Mouse (Mus musculus) heart, postnatal 25 days (tissue): ENCODE measurements around the gene C1qtnf1. TPM values are rescaled to one million over a fixed set of nuclear protein-coding genes. Genes with fewer than 3 reads are reported as not detected.
A peak's percentile ranks its signal among the peaks of the same experiment; 100 is the strongest.

Experiments
- DNase-seq: peaks from one replicate; pipeline ENCODE4 v3.0.0; 2022; ENCODE audit warnings: low spot score
- intact Hi-C: fragments of 180-260 bp; cut with DNase I; formaldehyde crosslinking; loops from one replicate; pipeline ENCODE4 v1.15.1; 2025
- total RNA-seq, 2 experiments: library from RNA; stranded (reverse); gene quantifications; 2 replicates each; pipeline ENCODE4 v1.2.3; 2021

Gene C1qtnf1
- total RNA-seq, 2 experiments from 2014 or later, result 17.7 to 31.0 TPM

DNA sequence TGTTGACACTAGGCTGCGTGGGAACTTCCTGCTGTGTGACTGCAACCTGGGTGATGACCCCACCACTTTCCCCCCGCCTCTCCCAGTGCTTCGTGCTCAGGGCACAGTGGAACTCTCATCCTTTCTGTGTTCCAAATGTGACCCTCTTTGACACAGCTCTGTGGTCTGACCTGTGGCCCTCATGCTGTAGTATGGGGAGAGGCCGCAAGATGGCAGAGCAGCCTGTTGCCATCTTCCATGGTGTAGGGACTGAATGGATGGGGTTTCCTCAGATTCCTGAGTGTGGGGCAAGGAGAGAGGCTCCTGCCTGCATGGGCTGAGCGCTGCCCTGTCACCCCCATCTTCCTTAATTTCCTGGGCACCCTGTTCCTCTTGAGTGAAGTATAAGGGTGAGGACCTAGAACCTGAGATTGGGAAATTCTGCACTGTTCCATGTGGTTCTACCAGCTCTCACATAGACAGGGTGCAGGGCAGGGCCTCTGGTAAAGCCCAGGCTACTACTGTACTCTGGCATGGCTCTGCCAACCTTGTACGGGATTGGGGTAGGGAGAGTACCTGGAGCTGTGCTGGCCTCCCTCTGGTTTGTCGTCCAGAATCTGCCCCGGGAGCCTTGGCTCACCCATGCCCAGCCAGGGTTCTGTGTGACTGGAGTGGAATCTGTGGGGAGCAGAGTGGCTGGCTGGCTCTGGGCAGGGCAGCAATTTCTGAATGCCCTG is 60.3 kb downstream of the C1qtnf1 start:
- intact Hi-C loops, result no loop called here
- no peak for DNase-seq

DNA sequence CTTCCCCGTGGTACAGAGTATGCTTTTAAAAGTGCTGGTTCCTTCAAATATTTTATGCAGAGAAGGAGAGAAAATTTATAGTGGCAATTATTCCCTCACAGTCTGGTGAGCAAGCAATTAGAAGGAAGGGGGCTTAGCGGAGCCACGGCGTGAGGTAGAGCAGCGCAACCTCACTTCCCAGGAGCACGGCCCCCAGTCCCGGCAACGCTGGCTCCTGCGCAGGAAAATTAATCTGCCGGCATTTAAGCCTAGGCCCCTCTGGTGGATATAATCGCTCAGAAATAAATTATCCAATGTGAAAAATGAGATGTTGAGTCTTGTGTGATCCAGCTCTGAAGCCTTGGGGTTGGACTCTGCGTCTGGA is 60.9 kb downstream of the C1qtnf1 start:
- DNase-seq, result no peak
- intact Hi-C loops, result no loop called here

DNA sequence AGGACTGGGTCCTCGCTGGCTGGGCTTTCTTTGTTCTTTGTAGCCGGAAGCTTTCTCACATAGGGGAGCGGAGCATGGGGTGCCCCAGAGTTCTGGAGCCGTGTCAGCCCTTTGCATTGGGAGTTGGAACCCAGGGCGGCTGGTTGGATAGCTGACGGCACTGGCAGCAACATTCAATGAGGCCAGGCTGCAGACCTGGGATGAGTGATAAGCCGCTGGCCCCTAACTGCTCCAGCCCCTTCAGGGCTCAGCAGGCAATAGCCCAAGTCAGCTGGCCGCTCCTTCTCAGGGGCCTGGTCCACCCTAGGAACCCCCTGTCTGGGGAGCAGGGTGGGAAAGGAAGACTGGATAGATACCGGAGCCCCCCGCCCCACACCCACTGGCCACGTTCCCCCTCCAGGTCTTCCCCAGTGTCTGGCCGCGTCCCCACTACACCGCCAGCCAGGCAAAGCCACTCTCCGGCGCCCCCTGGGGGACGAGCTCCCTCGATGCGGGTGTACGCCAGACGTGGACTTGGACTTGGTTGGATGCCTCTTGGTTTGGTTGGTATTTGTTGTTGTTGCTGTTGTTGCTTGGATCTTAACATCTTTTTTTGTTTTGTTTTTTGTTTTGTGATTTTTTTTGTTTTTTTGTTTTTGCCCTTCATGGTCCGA is 62.7 kb downstream of the C1qtnf1 start:
- intact Hi-C loops, result loop anchor here (1.0 to 2.0 kb wide), 2 partner anchors 44 to 68 kb away; no protein-coding TSS in a partner anchor
- DNase-seq, result peak; percentile 54

DNA sequence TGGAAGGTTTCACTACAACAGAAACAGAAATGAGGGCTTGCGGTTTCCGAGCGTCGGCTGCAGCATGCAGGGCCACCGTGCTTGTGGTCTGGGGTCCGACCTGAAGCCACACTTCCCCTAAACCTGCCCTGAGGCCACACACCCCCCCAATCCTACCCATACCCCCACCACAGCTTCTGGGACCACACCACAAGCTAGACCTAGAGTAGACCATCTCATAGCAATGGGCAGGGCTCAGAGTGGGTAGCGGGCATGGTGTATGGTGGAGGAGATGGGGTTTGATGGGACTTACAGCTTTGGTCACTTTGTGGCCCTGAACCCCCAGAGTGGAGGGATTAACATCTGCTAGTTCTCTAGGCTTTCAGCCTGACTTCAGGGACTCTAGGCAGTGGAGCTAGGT is 63.2 kb downstream of the C1qtnf1 start:
- intact Hi-C loops, result loop anchor here (1.0 to 2.0 kb wide), 2 partner anchors 45 to 68 kb away; no protein-coding TSS in a partner anchor
- DNase-seq, result no peak

DNA sequence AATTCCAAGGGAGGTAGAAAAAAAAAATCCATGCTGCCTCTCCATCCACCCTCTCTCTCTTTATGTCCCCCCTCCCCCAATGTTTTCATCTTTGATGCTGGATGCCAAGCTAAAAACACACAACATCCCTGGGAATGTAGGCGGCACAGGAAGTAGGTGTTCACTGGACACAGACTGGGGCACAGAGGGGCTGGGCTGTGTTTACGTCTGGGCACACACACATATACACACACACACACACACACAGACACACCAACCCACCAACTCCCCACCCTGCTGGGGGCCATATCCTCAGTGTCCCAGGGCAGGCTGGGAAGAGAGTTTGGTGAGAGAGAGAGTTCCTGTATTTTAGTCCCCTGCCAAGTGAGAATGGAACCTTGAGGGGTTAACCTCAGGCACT is 65.5 kb downstream of the C1qtnf1 start:
- intact Hi-C loops, result no loop called here
- no peak for DNase-seq

DNA sequence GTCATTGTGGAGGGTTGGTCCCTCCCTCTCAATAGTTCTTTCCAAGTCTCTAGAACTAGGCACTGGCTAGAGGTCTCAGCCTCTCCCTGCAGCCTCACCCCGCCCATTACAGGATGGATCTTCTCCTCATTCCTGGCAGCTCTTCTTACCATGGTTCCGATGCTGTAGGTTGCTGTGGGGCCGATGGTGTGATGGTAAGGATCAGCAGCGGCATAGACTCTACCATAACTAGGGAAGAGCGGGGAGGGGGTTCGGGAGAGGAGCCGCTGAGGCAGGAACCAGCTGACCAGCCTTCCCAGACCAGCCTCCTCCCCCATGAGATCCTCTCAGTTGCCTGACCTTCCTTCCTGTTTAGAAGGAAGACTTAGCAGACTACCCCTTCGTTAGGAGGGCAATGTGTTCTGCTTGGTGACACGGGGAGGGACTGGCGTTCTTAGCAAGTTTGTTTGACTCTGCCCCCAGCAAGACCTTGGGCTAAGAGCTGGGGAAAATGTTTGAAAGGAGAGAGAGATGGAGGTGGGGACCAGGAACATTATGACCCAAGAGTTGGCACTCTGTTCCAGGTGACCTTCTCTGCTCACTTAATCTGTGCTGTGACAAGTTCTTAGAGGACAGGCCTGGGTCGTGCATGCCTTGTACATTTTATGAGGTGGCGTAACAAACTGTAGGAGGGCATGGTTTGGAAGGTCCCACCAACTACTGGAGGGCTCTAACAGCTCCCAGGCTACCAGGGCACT is 66.2 kb downstream of the C1qtnf1 start:
- DNase-seq, result no peak
- intact Hi-C loops, result no loop called here

DNA sequence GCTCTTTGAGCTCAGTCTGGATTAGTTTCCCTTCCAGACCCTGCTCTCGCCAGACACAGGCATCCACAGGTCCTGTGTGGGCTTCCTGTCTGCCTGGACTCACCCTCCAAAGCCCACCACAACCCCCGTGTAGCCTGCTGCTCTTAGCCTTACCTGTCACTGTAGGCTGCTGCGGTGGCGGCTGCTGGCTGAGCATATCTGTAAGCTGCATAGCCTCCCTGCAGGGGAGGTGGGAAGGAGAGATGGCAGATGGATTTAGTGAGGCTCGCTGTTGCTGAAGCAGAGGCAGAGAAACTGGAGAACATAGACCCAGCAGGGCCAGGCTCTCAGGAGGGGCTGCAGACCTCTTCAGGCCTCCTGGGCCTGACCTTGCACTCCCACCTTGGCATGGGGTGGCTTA is 67.1 kb downstream of the C1qtnf1 start:
- intact Hi-C loops, result no loop called here
- no peak for DNase-seq

DNA sequence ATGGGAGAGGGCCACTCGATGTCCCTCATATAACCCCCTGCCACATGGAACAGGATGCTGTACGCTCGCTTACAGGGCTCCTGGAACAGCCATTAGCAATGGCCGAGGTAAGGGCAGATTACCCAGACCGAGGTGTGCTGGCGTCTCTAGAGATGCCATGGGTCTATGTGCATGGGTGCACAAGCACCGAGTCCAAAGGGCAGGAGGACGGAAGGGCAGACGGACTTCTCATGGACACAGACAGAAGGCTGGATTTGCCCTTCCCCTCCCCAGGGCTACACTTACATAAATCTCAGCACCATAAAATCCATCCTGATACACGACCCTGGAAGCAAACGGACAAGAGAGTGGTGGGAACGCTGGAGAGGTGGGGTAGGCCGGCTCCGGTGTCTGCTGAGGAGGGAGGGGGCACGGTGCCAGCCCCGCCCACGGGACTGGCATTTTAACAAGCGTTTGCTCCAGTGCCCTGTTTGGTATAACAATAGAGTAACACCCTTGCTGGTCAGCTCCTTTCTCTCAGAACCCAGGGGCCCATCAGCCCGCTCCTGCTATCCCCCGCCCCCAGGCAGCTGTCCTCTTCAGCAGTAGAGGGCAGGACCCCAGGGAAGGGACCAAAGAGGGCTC is 68.2 kb downstream of the C1qtnf1 start:
- no peak for DNase-seq
- intact Hi-C loops, result no loop called here

Other genes with a start within 250 kb of the C1qtnf1 start
- 10 to 100 TPM; 48.9 to 53.8 TPM for gene Cyth1, start 179.6 kb upstream of the C1qtnf1 start, total RNA-seq
- gene Usp36, start 138.0 kb upstream of the C1qtnf1 start, total RNA-seq, result 10 to 100 TPM; 12.0 to 14.5 TPM
- gene Cep295nl, start 85.7 kb upstream of the C1qtnf1 start, total RNA-seq, result 1 to 10 TPM in 1 of 2 experiments, under 1 TPM in 1; 0.84 to 1.1 TPM
- gene Timp2, start 72.5 kb upstream of the C1qtnf1 start, total RNA-seq, result 100 to 1,000 TPM; 121 to 138 TPM
- gene Lgals3bp, start 26.1 kb upstream of the C1qtnf1 start, total RNA-seq, result 10 to 100 TPM; 19.2 to 24.0 TPM
- 10 to 100 TPM; 16.0 to 17.2 TPM for gene Cant1, start 9.1 kb upstream of the C1qtnf1 start, total RNA-seq
- gene Engase, start 48.6 kb downstream of the C1qtnf1 start, total RNA-seq, result 1 to 10 TPM; 5.7 to 6.3 TPM